Mouse (Mus musculus) cerebellum, adult 2 months (tissue): ENCODE results near the gene Gsap.
"Not testable (repeated sequence)": the region's sequence is repeated elsewhere in the genome, so short reads cannot be mapped to it uniquely, and the experiment has no call there.

ENCODE experiments used
- CTCF ChIP-seq: fragments of 200-500 bp; IDR thresholded peaks from 2 replicates; pipeline ENCODE4 v1.5.1; 2011; ENCODE audit warnings: low read depth, mild to moderate bottlenecking, control low read depth, low read length, moderate library complexity, borderline replicate concordance; ENCODE audit not compliant: insufficient read depth
- POLR2A ChIP-seq: fragments of 200-500 bp; IDR thresholded peaks from 2 replicates; pipeline ENCODE4 v1.6.1; 2011; ENCODE audit warnings: low read length, control low read depth, borderline replicate concordance; ENCODE audit not compliant: insufficient read depth

- not testable (repeated sequence) for TF ChIP-seq CTCF, POLR2A
These were observed 91.6 kb downstream of the Gsap start for GRCm38 (mm10) chr5:21277685-21278084.
